Mouse (Mus musculus): ENCODE results near the gene Acp2. TPM values are rescaled to one million over a fixed set of nuclear protein-coding genes. Genes with fewer than 3 reads are reported as not detected.

The Acp2 gene
- polyA plus RNA-seq, 1 experiment: 14.5 TPM

- TF ChIP-seq EP300 (IDR thresholded peaks at IDR 0.05; ENCODE audit: insufficient read depth, low read depth, low read length) (no peak), CTCF (IDR thresholded peaks at IDR 0.05; ENCODE audit: low read depth, low read length) (no peak), POLR2A (IDR thresholded peaks at IDR 0.05; ENCODE audit: insufficient read depth, low read length) (no peak)
- Histone ChIP-seq H3K4me3 (ENCODE audit: low read depth, low read length) (peak within 1 kb of the TSS; percentile 57), H3K27ac (ENCODE audit: insufficient read depth, low read length) (no peak within 1 kb of the TSS)
Observed at GRCm38 (mm10) chr2:91183711-91184405, 18.8 kb upstream of the Acp2 start, which contains the start of gene Madd. Madd (minus strand) TSS chr2:91183837.

GRCm38 (mm10) chr2:91186208-91186607 lies 16.5 kb upstream of the Acp2 start:
- no peak overlapping the region for H3K9ac ChIP-seq (ENCODE audit: low read depth, poor library complexity, severe bottlenecking)
- H3K27ac ChIP-seq (ENCODE audit: insufficient read depth, low read length): no peak overlapping the region
- no peaks in the 10 kb centered on the region for H3K36me3 ChIP-seq (ENCODE audit: control insufficient read depth, insufficient read depth, low read length, poor library complexity, severe bottlenecking)
- H3K9me3 ChIP-seq (replicated peaks; ENCODE audit: control insufficient read depth, insufficient read depth, low read length, poor library complexity, severe bottlenecking): no peaks in the 10 kb centered on the region
- TF ChIP-seq POLR2A (IDR thresholded peaks at IDR 0.05; ENCODE audit: insufficient read depth, low read length) (no peak), EP300 (IDR thresholded peaks at IDR 0.05; ENCODE audit: insufficient read depth, low read depth, low read length) (no peak), CTCF (IDR thresholded peaks at IDR 0.05; ENCODE audit: low read depth, low read length) (no peak)
- no peaks in the 10 kb centered on the region for H3K27me3 ChIP-seq (ENCODE audit: control insufficient read depth, insufficient read depth, low read length, poor library complexity, severe bottlenecking)
- no peak overlapping the region for H3K4me3 ChIP-seq (ENCODE audit: low read depth, low read length)
- H3K4me1 ChIP-seq (ENCODE audit: control insufficient read depth, insufficient read depth, low read length): peaks cover 4% of the 10 kb centered on the region

More at GRCm38 (mm10) chr2:91183711-91184405, 18.8 kb upstream of the Acp2 start, which contains the start of gene Madd:
- H3K36me3 ChIP-seq (ENCODE audit: control insufficient read depth, insufficient read depth, low read length, poor library complexity, severe bottlenecking): no peaks in the 10 kb centered on the region
- H3K9me3 ChIP-seq (replicated peaks; ENCODE audit: control insufficient read depth, insufficient read depth, low read length, poor library complexity, severe bottlenecking): no peaks in the 10 kb centered on the region
- no peaks in the 10 kb centered on the region for H3K27me3 ChIP-seq (ENCODE audit: control insufficient read depth, insufficient read depth, low read length, poor library complexity, severe bottlenecking)
- peaks cover 4% of the 10 kb centered on the region for H3K4me1 ChIP-seq (ENCODE audit: control insufficient read depth, insufficient read depth, low read length)
- peak within 1 kb of the TSS; percentile 68 for H3K9ac ChIP-seq (ENCODE audit: low read depth, poor library complexity, severe bottlenecking)

GRCm38 (mm10) chr2:91187431-91187830 lies 15.3 kb upstream of the Acp2 start:
- H3K9me3 ChIP-seq (replicated peaks; ENCODE audit: control insufficient read depth, insufficient read depth, low read length, poor library complexity, severe bottlenecking): no peaks in the 10 kb centered on the region
- TF ChIP-seq CTCF (IDR thresholded peaks at IDR 0.05; ENCODE audit: low read depth, low read length) (no peak), EP300 (IDR thresholded peaks at IDR 0.05; ENCODE audit: insufficient read depth, low read depth, low read length) (no peak), POLR2A (IDR thresholded peaks at IDR 0.05; ENCODE audit: insufficient read depth, low read length) (no peak)
- H3K27me3 ChIP-seq (ENCODE audit: control insufficient read depth, insufficient read depth, low read length, poor library complexity, severe bottlenecking): no peaks in the 10 kb centered on the region
- no peak overlapping the region for H3K4me3 ChIP-seq (ENCODE audit: low read depth, low read length)
- no peak overlapping the region for H3K27ac ChIP-seq (ENCODE audit: insufficient read depth, low read length)
- H3K4me1 ChIP-seq (ENCODE audit: control insufficient read depth, insufficient read depth, low read length): peaks cover 3% of the 10 kb centered on the region
- no peak overlapping the region for H3K9ac ChIP-seq (ENCODE audit: low read depth, poor library complexity, severe bottlenecking)
- H3K36me3 ChIP-seq (ENCODE audit: control insufficient read depth, insufficient read depth, low read length, poor library complexity, severe bottlenecking): no peaks in the 10 kb centered on the region

- H3K4me1 ChIP-seq (ENCODE audit: control insufficient read depth, insufficient read depth, low read length): no peaks in the 10 kb centered on the region
- H3K9ac ChIP-seq (ENCODE audit: low read depth, poor library complexity, severe bottlenecking): no peak overlapping the region
- no peaks in the 10 kb centered on the region for H3K9me3 ChIP-seq (replicated peaks; ENCODE audit: control insufficient read depth, insufficient read depth, low read length, poor library complexity, severe bottlenecking)
- no peak overlapping the region for H3K27ac ChIP-seq (ENCODE audit: insufficient read depth, low read length)
- TF ChIP-seq POLR2A (IDR thresholded peaks at IDR 0.05; ENCODE audit: insufficient read depth, low read length) (no peak), EP300 (IDR thresholded peaks at IDR 0.05; ENCODE audit: insufficient read depth, low read depth, low read length) (no peak), CTCF (IDR thresholded peaks at IDR 0.05; ENCODE audit: low read depth, low read length) (no peak)
- H3K36me3 ChIP-seq (ENCODE audit: control insufficient read depth, insufficient read depth, low read length, poor library complexity, severe bottlenecking): no peaks in the 10 kb centered on the region
- H3K4me3 ChIP-seq (ENCODE audit: low read depth, low read length): no peak overlapping the region
- no peaks in the 10 kb centered on the region for H3K27me3 ChIP-seq (ENCODE audit: control insufficient read depth, insufficient read depth, low read length, poor library complexity, severe bottlenecking)
Observed at GRCm38 (mm10) chr2:91190501-91190900, 12.2 kb upstream of the Acp2 start.

GRCm38 (mm10) chr2:91194624-91195332 lies 7.9 kb upstream of the Acp2 start:
- H3K4me3 ChIP-seq (ENCODE audit: low read depth, low read length): peak overlapping the region; percentile 60
- no peaks in the 10 kb centered on the region for H3K9me3 ChIP-seq (replicated peaks; ENCODE audit: control insufficient read depth, insufficient read depth, low read length, poor library complexity, severe bottlenecking)
- peak overlapping the region; percentile 55 for H3K9ac ChIP-seq (ENCODE audit: low read depth, poor library complexity, severe bottlenecking)
- no peaks in the 10 kb centered on the region for H3K4me1 ChIP-seq (ENCODE audit: control insufficient read depth, insufficient read depth, low read length)
- no peaks in the 10 kb centered on the region for H3K36me3 ChIP-seq (ENCODE audit: control insufficient read depth, insufficient read depth, low read length, poor library complexity, severe bottlenecking)
- TF ChIP-seq EP300 (IDR thresholded peaks at IDR 0.05; ENCODE audit: insufficient read depth, low read depth, low read length) (no peak), CTCF (IDR thresholded peaks at IDR 0.05; ENCODE audit: low read depth, low read length) (peak; percentile 72)
- no peaks in the 10 kb centered on the region for H3K27me3 ChIP-seq (ENCODE audit: control insufficient read depth, insufficient read depth, low read length, poor library complexity, severe bottlenecking)
- H3K27ac ChIP-seq (ENCODE audit: insufficient read depth, low read length): no peak overlapping the region

- no peak overlapping the region for H3K9ac ChIP-seq (ENCODE audit: low read depth, poor library complexity, severe bottlenecking)
- H3K36me3 ChIP-seq (ENCODE audit: control insufficient read depth, insufficient read depth, low read length, poor library complexity, severe bottlenecking): no peaks in the 10 kb centered on the region
- TF ChIP-seq POLR2A (IDR thresholded peaks at IDR 0.05; ENCODE audit: insufficient read depth, low read length): no peak
- TF ChIP-seq CTCF (IDR thresholded peaks at IDR 0.05; ENCODE audit: low read depth, low read length): no peak
- no peak for TF ChIP-seq EP300 (IDR thresholded peaks at IDR 0.05; ENCODE audit: insufficient read depth, low read depth, low read length)
- H3K9me3 ChIP-seq (replicated peaks; ENCODE audit: control insufficient read depth, insufficient read depth, low read length, poor library complexity, severe bottlenecking): no peaks in the 10 kb centered on the region
- no peaks in the 10 kb centered on the region for H3K4me1 ChIP-seq (ENCODE audit: control insufficient read depth, insufficient read depth, low read length)
- H3K27ac ChIP-seq (ENCODE audit: insufficient read depth, low read length): no peak overlapping the region
- no peak overlapping the region for H3K4me3 ChIP-seq (ENCODE audit: low read depth, low read length)
- H3K27me3 ChIP-seq (ENCODE audit: control insufficient read depth, insufficient read depth, low read length, poor library complexity, severe bottlenecking): no peaks in the 10 kb centered on the region
Observed at GRCm38 (mm10) chr2:91196577-91197001, 6.1 kb upstream of the Acp2 start.
